Mouse (Mus musculus) Muller cell, postnatal 12 days (primary cell): ENCODE results near the gene Dcbld1.
A peak's percentile ranks its signal among the peaks of the same experiment; 100 is the strongest.
"Not testable (repeated sequence)": the region's sequence is repeated elsewhere in the genome, so short reads cannot be mapped to it uniquely, and the experiment has no call there.

Source experiments
- DNase-seq: peaks from one replicate; pipeline ENCODE4 v3.0.0-alpha.2; 2015; ENCODE audit errors: inconsistent ontology term

The Dcbld1 gene

DNA sequence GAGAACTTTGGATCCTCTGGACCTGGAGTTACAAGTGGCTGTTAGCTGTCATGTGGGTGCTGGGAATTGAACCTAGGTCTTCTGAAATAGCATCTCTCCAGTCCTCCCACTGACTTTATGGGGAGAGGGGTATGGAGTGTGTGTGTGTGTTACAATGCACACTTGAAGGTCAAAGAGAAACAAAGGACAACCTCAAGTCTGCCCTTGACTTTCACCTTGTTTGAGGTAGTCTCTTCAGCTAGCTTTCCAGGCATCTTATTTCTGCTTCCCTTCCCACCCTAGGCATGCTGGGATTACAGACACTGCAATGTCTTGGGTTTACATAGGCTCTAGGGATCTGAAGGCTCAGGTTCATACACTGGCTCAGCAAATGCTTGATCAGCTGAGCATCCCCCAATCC, 68.9 kb downstream of the Dcbld1 start:
- DNase-seq: no peak

DNA sequence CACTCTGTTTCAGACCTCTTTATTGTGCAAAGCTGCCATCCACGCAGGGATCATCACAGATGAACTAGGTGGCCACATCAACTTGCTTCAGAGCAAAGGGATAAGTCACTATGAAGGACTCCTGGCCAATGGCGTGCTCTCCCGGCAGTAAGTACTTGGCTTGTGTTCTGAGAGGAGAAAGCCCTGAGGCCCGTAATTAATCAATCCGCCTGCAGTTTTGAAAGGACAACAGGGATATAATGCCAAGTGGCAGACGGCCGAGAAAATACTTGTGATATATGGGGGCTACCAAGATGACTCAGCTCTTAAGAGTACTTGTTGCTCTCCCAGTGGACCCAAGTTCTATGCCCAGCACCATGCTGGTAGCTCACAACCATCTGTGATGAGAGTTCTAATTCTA, 71.2 kb downstream of the Dcbld1 start:
- DNase-seq: peak; percentile 4

DNA sequence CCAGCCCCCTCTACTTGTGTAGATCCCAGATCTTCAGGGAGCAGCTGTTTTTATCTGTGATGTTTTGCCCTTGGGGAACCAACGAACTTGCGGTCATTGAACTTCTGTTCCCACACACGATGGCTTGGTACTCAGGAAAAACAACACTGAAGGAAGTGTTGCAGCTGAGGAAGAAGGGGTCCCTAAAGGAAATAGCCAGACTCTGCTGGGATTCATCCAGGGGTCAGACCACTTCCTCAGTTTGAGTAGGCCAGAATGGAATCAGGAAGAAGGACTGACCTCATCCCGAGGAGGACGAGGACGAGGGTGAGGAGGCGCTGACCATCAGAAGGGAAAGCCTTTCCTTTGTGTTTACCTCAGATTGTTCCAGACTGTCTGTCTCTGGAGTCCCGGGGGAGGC, 75.8 kb downstream of the Dcbld1 start:
- no peak for DNase-seq

GRCm38 (mm10) chr10:52319506-52320286, 86.3 kb downstream of the Dcbld1 start:
- no peak for DNase-seq

DNA sequence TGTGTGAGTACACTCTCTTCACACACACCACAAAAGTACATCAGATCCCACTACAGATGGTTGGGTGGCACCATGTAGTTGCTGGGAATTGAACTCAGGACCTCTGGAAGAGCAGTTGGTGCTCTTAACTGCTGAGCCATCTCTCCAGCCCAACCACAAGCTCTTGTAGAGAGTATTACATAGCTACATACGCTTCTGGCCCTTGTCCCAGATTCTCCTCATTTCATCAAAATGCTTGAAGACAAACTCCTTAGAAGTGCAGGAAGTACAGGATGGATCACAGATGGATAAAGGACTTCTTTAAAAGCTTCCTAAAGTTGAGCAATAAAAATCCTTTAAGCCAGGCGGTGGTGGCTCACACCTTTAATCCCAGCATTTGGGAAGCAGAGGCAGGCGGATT, 88.5 kb downstream of the Dcbld1 start:
- DNase-seq: no peak

- DNase-seq: peak; percentile 12
Measured at GRCm38 (mm10) chr10:52331007-52331406, 97.6 kb downstream of the Dcbld1 start.

DNA sequence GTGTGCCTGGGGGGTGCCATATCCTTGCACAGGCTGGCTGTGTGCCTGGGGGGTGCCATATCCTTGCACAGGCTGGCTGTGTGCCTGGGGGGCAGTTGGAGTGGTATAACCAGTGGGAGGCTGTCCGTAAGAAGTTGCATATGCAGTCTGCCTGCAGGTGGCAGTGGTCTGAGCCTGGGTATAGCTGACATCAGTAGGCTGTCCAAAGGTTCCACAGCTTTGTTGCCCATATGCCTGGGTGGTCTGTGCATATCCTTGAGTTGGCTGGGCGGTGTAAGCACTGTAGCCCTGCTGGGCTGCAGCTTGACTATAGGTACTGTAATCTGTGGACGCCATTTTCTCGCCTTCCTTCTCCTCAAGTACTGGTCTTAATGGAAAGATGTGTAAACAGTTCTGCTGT, 109.9 kb downstream of the Dcbld1 start:
- not testable (repeated sequence) for DNase-seq

- DNase-seq: no peak
Measured at GRCm38 (mm10) chr10:52353184-52353583, 119.8 kb downstream of the Dcbld1 start.

- no peak for DNase-seq
Measured at GRCm38 (mm10) chr10:52358467-52358866, 125.0 kb downstream of the Dcbld1 start, which contains the start of gene Gm26741. Gene Gm26741 (plus strand): TSS chr10:52358767.

GRCm38 (mm10) chr10:52360241-52360735, 126.9 kb downstream of the Dcbld1 start:
- no peak for DNase-seq

- no peak for DNase-seq
Measured at GRCm38 (mm10) chr10:52360862-52361609, 127.6 kb downstream of the Dcbld1 start.

DNA sequence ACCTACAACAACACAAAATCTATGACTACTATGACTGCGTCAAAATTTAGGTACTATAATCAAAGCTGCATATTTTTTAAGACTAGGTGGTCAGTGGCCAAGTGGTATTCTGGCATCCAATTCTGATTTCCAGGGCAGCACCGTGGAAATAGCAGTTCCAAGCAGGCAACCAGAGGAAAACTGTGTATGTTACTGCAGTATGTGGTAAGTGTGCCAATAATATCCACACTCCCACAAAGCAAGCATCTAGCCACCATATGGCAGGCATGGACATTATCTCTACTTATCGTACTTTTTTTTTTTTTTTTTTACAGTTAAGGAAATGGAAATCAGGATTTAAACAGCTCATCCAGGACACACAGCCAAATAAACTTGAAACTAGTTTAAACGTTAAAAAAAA, 135.0 kb downstream of the Dcbld1 start:
- no peak for DNase-seq
